Mouse (Mus musculus) cortical plate, adult 2 months (tissue): ENCODE data around the gene Fam71a. TPM values are rescaled to one million over a fixed set of nuclear protein-coding genes. Genes with fewer than 3 reads are reported as not detected.

ENCODE experiments used
- H3K27ac ChIP-seq: fragments of 200-500 bp; 2 replicates; pipeline ENCODE4 v1.5.1; 2012; ENCODE audit warnings: low read length, control low read depth, inconsistent platforms; ENCODE audit not compliant: insufficient read depth
- H3K4me1 ChIP-seq: fragments of 200-500 bp; 2 replicates; pipeline ENCODE4 v1.6.1; 2011; ENCODE audit warnings: low read length; ENCODE audit not compliant: control insufficient read depth, insufficient read depth
- H3K4me3 ChIP-seq: fragments of 200-500 bp; 2 replicates; pipeline ENCODE4 v1.5.1; 2011; ENCODE audit warnings: mild to moderate bottlenecking, low read length, control low read depth; ENCODE audit not compliant: insufficient read depth
- CTCF ChIP-seq: fragments of 200-500 bp; IDR thresholded peaks from 2 replicates; pipeline ENCODE4 v1.5.1; 2011; ENCODE audit warnings: mild to moderate bottlenecking, control low read depth, low read length; ENCODE audit not compliant: insufficient read depth; ENCODE audit errors: extremely low read depth
- POLR2A ChIP-seq: fragments of 200-500 bp; IDR thresholded peaks from 2 replicates; pipeline ENCODE4 v1.6.1; 2011; ENCODE audit warnings: mild to moderate bottlenecking, low read length, control low read depth; ENCODE audit not compliant: insufficient read depth; ENCODE audit errors: extremely low read depth
- polyA plus RNA-seq: library from polyadenylated mRNA; depleted of rRNA; stranded (reverse); fragments of >200 nt; gene quantifications from 2 replicates; pipeline ENCODE4 v1.2.3, GENCODE M21; 2012

The Fam71a gene
- polyA plus RNA-seq, 1 experiment, result not detected

- peak overlapping the region; percentile 42 for H3K4me3 ChIP-seq
- H3K27ac ChIP-seq, result 0 out of 2 replicates have a peak overlapping the region, but pooled peaks have one; percentile 67
- TF ChIP-seq POLR2A (peak; percentile 79), CTCF (no peak)
- H3K4me1 ChIP-seq, result no peaks in the 10 kb centered on the region
Observed at GRCm38 (mm10) chr1:191183163-191184065, 18.8 kb upstream of the Fam71a start.

GRCm38 (mm10) chr1:191182431-191183162 is 18.0 kb upstream of the Fam71a start:
- H3K4me1 ChIP-seq, result no peaks in the 10 kb centered on the region
- 0 out of 2 replicates have a peak overlapping the region, but pooled peaks have one; percentile 67 for H3K27ac ChIP-seq
- TF ChIP-seq CTCF (no peak), POLR2A (no peak)
- peak overlapping the region; percentile 42 for H3K4me3 ChIP-seq

GRCm38 (mm10) chr1:191181469-191182259 is 17.0 kb upstream of the Fam71a start:
- H3K4me1 ChIP-seq, result no peaks in the 10 kb centered on the region
- no peak overlapping the region for H3K27ac ChIP-seq
- TF ChIP-seq CTCF (no peak), POLR2A (no peak)
- peak overlapping the region; percentile 42; the same call in 1 of the 2 replicates for H3K4me3 ChIP-seq

GRCm38 (mm10) chr1:191180397-191180796 is 15.8 kb upstream of the Fam71a start:
- no peaks in the 10 kb centered on the region for H3K4me1 ChIP-seq
- H3K4me3 ChIP-seq, result no peak overlapping the region
- TF ChIP-seq CTCF (no peak), POLR2A (no peak)
- no peak overlapping the region for H3K27ac ChIP-seq

GRCm38 (mm10) chr1:191179846-191180245 is 15.2 kb upstream of the Fam71a start:
- no peak overlapping the region for H3K4me3 ChIP-seq
- H3K4me1 ChIP-seq, result no peaks in the 10 kb centered on the region
- H3K27ac ChIP-seq, result no peak overlapping the region
- TF ChIP-seq CTCF (no peak), POLR2A (no peak)

- Histone ChIP-seq H3K27ac (no peak overlapping the region), H3K4me3 (no peak overlapping the region), H3K4me1 (no peaks in the 10 kb centered on the region)
- no peak for TF ChIP-seq CTCF
- no peak for TF ChIP-seq POLR2A
Observed at GRCm38 (mm10) chr1:191178511-191179188, 14.0 kb upstream of the Fam71a start.

GRCm38 (mm10) chr1:191176887-191177286 is 12.3 kb upstream of the Fam71a start:
- Histone ChIP-seq H3K4me1 (no peaks in the 10 kb centered on the region), H3K27ac (no peak overlapping the region), H3K4me3 (no peak overlapping the region)
- TF ChIP-seq POLR2A, result no peak
- TF ChIP-seq CTCF, result no peak

- Histone ChIP-seq H3K27ac (no peak overlapping the region), H3K4me3 (no peak overlapping the region), H3K4me1 (no peaks in the 10 kb centered on the region)
- peak; percentile 73 for TF ChIP-seq CTCF
- no peak for TF ChIP-seq POLR2A
Observed at GRCm38 (mm10) chr1:191172487-191172886, 7.9 kb upstream of the Fam71a start.
